Mouse (Mus musculus): Measurements from ENCODE around the gene Actl11. TPM values are rescaled to one million over a fixed set of nuclear protein-coding genes. Genes with fewer than 3 reads are reported as not detected.

Gene Actl11
- polyA plus RNA-seq (2014; fragmentation: Illumina TruSeq; extraction: RNeasy Lipid Tissue Mini Kit (QIAGEN cat#74804); ENCODE audit: low read depth, low replicate concordance): not detected

DNA sequence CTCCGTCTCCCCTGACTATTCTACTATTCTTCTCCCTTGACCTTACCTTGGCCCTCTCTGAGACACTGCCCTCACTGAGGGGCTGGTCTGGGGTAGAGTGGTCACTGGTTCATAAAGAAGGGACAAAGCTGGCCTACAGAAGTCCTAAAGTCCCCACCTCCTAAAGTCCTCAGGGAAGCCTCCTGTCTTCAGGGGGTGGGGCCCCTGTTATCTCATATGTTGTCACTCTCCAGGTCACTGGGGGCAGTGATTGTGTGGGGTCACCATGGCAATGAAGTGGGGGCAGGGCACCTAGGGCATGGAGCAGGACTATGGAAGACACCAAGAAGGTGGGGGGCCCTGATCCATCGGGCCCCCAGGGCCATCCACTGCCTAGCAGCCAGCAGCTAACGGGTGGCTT is at the start of gene Actl11:
TSS of gene Actl11 (plus strand) at position 301 of the 400 bp plus-strand sequence.

DNA sequence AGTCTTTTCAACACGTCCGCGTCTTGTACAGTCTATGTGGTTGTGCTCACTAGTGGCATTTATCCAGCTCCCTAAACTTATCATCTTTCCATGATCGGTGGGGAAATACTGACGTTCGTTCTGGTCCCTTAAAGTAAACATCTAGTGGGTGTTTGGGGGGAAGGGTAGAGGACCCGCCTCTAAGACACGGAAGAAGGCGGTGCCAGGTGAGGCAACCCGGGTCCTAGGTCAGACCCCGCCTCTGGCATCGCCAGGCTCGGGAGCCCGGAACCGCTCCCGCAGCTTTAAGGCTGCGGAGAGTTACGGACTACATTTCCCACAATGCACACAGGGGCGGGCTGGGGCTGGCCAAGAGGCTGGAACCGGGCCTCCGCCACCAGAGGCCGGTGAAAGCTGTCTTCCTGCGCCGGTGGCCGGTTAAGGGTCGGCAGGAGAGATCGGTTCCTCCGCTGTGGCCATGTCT is 40.4 kb upstream of the Actl11 start, which contains the start of gene Mon1a:
TSS of gene Mon1a (plus strand) at position 348 of the 463 bp plus-strand sequence.

DNA sequence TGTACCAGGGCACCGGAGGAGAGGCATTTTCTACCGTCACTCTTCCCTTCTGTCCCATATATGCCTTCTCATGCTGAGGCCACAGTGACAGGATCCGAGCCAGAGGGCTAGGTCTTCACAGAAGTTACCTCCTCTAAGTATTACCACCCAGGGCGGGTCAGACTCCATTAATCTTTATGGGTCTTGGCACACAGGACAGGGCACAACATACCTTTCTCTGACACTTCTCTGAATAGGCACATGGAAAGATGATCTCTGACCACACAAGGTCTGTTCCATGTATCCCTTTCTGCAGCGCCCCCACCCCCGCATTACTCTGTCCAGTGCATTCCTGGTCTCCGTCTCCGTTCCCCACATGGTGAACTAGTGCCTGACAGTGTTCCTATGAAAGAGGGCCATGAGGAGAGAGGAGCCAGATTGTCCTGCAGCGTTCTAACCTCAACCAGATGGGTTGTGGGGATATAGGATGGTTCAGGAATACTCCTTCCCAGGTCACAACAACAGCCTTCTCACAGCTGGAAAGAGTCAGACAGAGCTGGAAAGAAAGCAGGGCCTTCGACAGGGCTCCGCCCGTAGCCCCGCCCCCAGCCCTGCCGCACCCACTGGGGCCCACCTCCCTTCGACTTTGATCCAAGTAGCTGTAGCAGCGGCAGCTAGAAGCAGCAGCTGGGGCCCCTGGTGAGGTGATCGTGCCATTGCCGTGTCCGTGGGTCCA is 21.9 kb upstream of the Actl11 start, which contains the start of gene Mst1r:
TSS of gene Mst1r (plus strand) at position 622 of the 715 bp plus-strand sequence.

DNA sequence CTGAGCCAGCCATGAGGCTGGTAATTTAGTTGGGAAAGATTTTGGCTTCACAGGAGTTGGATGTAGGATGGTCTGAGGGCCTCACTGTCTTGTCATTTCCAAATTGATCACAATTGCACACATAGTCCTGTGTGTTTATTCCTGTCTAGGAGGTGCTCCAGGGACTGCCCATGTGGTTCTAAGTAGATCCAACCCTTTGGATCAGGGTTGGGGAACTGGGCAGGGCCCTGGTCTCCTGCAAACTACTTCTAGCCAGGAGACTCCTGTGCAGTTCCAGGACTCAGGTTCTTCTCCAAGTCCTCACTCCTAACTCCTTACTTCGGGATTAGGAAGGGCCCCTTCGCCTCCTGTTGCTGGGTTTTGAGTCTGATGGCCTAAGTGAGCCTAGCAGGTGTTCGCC is 7.1 kb downstream of the Actl11 start, which contains the start of gene Camkv:
TSS of gene Camkv (plus strand) at position 301 of the 400 bp plus-strand sequence.

DNA sequence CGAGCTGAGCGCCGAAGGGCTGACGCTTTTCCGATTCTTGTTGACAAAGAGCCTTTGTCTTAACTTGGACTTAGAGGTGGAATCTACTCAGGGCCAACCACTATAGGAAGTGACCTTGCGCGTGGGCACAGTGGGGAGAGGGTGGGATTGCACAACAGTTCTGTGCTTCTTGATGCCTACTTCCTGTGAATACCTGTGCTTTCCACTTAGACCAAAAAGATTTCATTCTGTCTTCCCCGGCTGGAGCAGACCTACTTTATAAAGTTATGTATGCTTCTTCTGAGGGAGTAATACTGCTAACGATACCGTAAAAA is 21.6 kb downstream of the Actl11 start, which contains the start of gene Traip:
TSS of gene Traip (plus strand) at position 215 of the 314 bp plus-strand sequence.

DNA sequence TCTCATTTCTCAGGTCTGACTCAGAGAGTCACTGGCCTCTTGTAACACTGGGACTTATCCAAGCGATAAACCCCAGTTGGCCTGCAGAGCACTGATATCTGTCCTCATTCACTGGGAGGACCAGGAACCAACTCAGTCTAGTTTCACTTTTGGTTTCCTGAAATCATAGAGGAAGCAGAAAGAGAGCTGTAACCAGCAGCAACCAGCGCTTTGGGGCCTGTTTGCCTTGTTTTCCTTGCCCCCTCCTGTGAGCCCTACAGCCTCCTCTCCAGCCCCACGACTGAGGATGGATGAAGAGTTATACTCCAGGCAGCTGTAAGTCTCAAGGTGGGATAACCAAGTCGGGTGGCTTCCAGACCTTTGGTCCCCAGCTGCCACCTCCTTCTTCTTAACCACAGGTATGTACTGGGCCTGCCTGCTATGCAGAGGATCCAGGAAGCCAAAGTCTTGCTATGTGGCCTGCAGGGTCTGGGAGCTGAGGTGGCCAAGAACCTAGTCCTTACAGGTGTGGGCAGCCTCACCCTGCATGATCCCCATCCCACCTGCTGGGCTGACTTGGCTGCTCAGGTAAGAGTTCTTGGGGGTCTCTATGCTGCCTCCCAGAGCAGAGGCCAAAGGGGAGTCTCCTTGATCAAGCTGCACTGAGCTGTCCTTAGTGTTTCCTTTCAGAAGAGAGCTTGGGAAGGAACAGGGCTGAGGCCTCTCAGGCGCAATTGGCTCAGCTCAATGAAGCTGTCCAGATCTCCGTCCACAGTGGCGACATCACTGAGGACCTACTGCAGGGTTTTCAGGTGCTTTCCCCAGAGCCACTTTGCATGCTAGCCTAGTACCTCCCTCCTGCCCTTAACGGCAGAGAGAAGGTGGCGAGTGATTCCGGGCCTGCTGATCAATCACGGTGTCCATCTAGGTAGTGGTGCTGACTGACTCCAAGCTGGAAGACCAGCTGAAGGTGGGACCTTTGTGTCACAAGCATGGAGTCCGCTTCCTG is 47.4 kb downstream of the Actl11 start, which contains the start of gene Uba7:
TSS of gene Uba7 (plus strand) at position 107 of the 988 bp plus-strand sequence.

Other genes with a start within 250 kb of the Actl11 start
- not detected for gene Gnat1, start 248.8 kb upstream of the Actl11 start, polyA plus RNA-seq (2014; fragmentation: Illumina TruSeq; extraction: RNeasy Lipid Tissue Mini Kit (QIAGEN cat#74804); ENCODE audit: low read depth, low replicate concordance)
- gene Sema3f, start 218.0 kb upstream of the Actl11 start, polyA plus RNA-seq (2014; fragmentation: Illumina TruSeq; extraction: RNeasy Lipid Tissue Mini Kit (QIAGEN cat#74804); ENCODE audit: low read depth, low replicate concordance): 1.9 TPM
- 90.8 TPM for gene Rbm5, start 157.5 kb upstream of the Actl11 start, polyA plus RNA-seq (2014; fragmentation: Illumina TruSeq; extraction: RNeasy Lipid Tissue Mini Kit (QIAGEN cat#74804); ENCODE audit: low read depth, low replicate concordance)
- gene Rbm6, start 55.2 kb upstream of the Actl11 start, polyA plus RNA-seq (2014; fragmentation: Illumina TruSeq; extraction: RNeasy Lipid Tissue Mini Kit (QIAGEN cat#74804); ENCODE audit: low read depth, low replicate concordance): 64.7 TPM
- gene Mon1a, start 40.3 kb upstream of the Actl11 start, polyA plus RNA-seq (2014; fragmentation: Illumina TruSeq; extraction: RNeasy Lipid Tissue Mini Kit (QIAGEN cat#74804); ENCODE audit: low read depth, low replicate concordance): not detected
- gene Mst1r, start 21.6 kb upstream of the Actl11 start, polyA plus RNA-seq (2014; fragmentation: Illumina TruSeq; extraction: RNeasy Lipid Tissue Mini Kit (QIAGEN cat#74804); ENCODE audit: low read depth, low replicate concordance): not detected
- gene Camkv, start 7.2 kb downstream of the Actl11 start, polyA plus RNA-seq (2014; fragmentation: Illumina TruSeq; extraction: RNeasy Lipid Tissue Mini Kit (QIAGEN cat#74804); ENCODE audit: low read depth, low replicate concordance): not detected
- not detected for gene Traip, start 21.7 kb downstream of the Actl11 start, polyA plus RNA-seq (2014; fragmentation: Illumina TruSeq; extraction: RNeasy Lipid Tissue Mini Kit (QIAGEN cat#74804); ENCODE audit: low read depth, low replicate concordance)
- 1.1 TPM for gene Uba7, start 47.0 kb downstream of the Actl11 start, polyA plus RNA-seq (2014; fragmentation: Illumina TruSeq; extraction: RNeasy Lipid Tissue Mini Kit (QIAGEN cat#74804); ENCODE audit: low read depth, low replicate concordance)
- gene Gm20661, start 54.6 kb downstream of the Actl11 start, polyA plus RNA-seq (2014; fragmentation: Illumina TruSeq; extraction: RNeasy Lipid Tissue Mini Kit (QIAGEN cat#74804); ENCODE audit: low read depth, low replicate concordance): 0.32 TPM
- gene Inka1, start 57.4 kb downstream of the Actl11 start, polyA plus RNA-seq (2014; fragmentation: Illumina TruSeq; extraction: RNeasy Lipid Tissue Mini Kit (QIAGEN cat#74804); ENCODE audit: low read depth, low replicate concordance): not detected
- not detected for gene Cdhr4, start 64.0 kb downstream of the Actl11 start, polyA plus RNA-seq (2014; fragmentation: Illumina TruSeq; extraction: RNeasy Lipid Tissue Mini Kit (QIAGEN cat#74804); ENCODE audit: low read depth, low replicate concordance)
- not detected for gene Gm20662, start 67.9 kb downstream of the Actl11 start, polyA plus RNA-seq (2014; fragmentation: Illumina TruSeq; extraction: RNeasy Lipid Tissue Mini Kit (QIAGEN cat#74804); ENCODE audit: low read depth, low replicate concordance)
- 65.5 TPM for gene Ip6k1, start 74.0 kb downstream of the Actl11 start, polyA plus RNA-seq (2014; fragmentation: Illumina TruSeq; extraction: RNeasy Lipid Tissue Mini Kit (QIAGEN cat#74804); ENCODE audit: low read depth, low replicate concordance)
- 1.1 TPM for gene Gmppb, start 120.8 kb downstream of the Actl11 start, polyA plus RNA-seq (2014; fragmentation: Illumina TruSeq; extraction: RNeasy Lipid Tissue Mini Kit (QIAGEN cat#74804); ENCODE audit: low read depth, low replicate concordance)
- gene Amigo3, start 124.7 kb downstream of the Actl11 start, polyA plus RNA-seq (2014; fragmentation: Illumina TruSeq; extraction: RNeasy Lipid Tissue Mini Kit (QIAGEN cat#74804); ENCODE audit: low read depth, low replicate concordance): not detected
- gene Mst1, start 152.0 kb downstream of the Actl11 start, polyA plus RNA-seq (2014; fragmentation: Illumina TruSeq; extraction: RNeasy Lipid Tissue Mini Kit (QIAGEN cat#74804); ENCODE audit: low read depth, low replicate concordance): not detected
- 1.6 TPM for gene Rnf123, start 154.9 kb downstream of the Actl11 start, polyA plus RNA-seq (2014; fragmentation: Illumina TruSeq; extraction: RNeasy Lipid Tissue Mini Kit (QIAGEN cat#74804); ENCODE audit: low read depth, low replicate concordance)
- 48.3 TPM for gene Apeh, start 166.1 kb downstream of the Actl11 start, polyA plus RNA-seq (2014; fragmentation: Illumina TruSeq; extraction: RNeasy Lipid Tissue Mini Kit (QIAGEN cat#74804); ENCODE audit: low read depth, low replicate concordance)

Data from kidney, adult 10 weeks (tissue).